Mouse (Mus musculus) 3T3-L1 (cell line): ENCODE data around the gene Gtf3c2.
"Not testable (repeated sequence)": the region's sequence is repeated elsewhere in the genome, so short reads cannot be mapped to it uniquely, and the experiment has no call there.

ENCODE experiments used
- DNase-seq: peaks from one replicate; pipeline ENCODE4 v3.0.0-alpha.2; 2015; ENCODE audit warnings: low read depth, low spot score

The Gtf3c2 gene

DNA sequence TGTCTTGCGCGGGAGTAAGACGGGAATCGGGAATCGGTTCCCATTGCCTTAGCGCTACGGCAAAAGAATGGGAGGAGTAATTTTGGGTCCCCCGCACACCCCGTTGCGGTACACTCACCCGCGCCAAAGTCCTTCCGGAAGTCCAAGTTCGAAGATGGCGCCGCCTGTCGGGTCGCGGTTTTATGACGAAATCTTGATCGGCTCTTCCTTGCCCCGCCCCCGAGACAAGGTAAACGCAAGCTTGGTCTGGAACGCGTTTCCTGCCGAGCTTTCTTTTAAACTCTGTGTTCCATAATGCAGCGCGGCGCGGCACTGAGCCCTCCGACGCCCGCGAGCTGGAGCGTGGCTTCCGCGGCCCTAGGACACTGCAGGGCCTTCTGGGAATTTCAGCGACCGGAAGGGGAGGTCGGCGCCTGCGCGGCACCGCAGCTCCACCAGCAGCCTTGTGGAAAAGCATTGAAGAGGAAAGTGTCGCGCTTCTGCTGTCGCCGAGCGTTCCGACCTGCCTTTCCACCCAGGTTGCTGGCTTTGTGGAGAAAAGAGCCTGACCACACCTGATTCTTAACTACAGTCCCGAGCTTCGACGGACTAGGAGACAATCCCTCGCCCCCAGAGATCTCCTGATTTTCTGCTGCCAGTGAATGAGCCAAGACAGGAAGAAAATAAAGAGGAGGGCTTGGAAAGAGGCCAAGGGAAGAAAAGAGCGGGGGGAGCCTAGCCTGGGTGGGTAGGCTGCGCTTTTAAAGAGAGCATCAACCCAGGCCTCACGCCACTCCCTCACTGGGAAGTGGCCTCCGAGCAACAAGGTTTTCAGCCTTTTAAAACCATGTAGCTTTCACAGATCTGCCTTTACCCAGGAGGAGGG is at the start of gene Gtf3c2, which contains the start of gene Gm29609:
Gtf3c2 (minus strand) TSS at position 379 of the 865 bp plus-strand sequence.
Gm29609 (minus strand) TSS at position 146 of the 865 bp plus-strand sequence.
- peak; percentile 97 for DNase-seq

DNA sequence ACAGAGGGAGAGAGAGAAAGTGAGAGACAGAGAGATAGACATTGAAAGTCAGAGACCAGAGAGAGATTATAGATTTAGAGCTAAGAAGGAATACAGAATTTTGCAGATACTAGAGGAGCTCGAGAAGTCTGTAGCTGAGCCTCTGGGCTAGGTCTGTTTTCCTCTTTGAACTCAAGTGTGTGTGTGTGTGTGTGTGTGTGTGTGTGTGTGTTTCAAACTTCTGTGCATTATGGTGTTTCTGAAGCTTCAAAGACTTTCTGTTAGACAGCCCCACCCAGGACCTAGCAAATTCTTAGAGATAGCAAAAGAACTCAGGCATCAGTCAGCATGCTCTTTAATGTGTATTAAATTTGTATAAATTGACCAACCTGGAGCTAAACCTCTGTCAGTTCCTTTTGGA is 46.7 kb upstream of the Gtf3c2 start:
- DNase-seq, result no peak

DNA sequence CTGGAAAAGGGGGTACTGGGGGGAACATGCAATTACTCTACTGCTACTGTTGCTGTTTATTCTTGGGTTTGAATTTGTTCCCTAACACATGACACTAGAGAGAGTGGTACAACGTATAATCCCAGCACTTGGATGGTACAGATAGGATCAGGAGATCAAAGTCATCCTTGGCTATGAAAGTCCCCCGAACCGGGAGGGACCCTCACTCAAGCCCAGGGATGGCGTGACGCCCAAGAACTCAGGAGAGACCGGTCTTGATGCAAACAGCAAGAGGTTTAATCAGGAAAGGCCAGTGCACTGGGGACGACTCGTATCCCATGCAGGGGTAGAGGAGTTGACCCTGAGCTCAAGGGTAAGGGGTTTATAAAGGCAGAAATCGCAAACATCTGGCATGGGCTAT is 42.8 kb upstream of the Gtf3c2 start:
- DNase-seq, result no peak

DNA sequence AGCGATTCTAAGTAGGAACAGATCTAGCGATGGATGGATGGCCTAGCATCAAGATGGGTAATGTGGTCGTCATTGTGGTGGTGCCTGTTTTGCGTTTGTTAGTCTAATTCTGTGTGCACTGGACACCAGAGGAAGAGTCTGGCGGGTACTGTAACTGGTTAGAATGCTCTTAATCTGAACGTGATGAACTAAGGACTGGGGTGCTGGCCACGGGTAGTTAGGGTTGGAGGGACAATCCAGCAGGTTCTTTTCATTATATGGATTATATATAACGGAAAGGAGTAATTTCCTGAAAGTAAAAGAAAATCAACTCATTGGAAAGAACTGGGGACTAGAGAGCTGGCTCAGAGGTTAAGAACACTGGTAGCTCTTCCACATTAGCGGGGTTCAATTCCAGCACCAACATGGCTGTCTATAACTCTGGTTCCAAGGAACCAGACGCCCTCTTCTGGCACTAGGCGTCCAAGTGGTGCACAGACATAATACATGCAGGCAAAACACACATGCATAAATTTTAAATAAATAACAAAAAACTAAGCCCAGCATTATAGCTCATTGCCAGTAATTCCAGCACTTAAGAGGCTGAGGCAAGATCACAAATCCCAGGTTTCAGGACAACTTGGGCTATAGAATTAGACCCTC is 41.5 kb upstream of the Gtf3c2 start:
- peak; percentile 92 for DNase-seq

DNA sequence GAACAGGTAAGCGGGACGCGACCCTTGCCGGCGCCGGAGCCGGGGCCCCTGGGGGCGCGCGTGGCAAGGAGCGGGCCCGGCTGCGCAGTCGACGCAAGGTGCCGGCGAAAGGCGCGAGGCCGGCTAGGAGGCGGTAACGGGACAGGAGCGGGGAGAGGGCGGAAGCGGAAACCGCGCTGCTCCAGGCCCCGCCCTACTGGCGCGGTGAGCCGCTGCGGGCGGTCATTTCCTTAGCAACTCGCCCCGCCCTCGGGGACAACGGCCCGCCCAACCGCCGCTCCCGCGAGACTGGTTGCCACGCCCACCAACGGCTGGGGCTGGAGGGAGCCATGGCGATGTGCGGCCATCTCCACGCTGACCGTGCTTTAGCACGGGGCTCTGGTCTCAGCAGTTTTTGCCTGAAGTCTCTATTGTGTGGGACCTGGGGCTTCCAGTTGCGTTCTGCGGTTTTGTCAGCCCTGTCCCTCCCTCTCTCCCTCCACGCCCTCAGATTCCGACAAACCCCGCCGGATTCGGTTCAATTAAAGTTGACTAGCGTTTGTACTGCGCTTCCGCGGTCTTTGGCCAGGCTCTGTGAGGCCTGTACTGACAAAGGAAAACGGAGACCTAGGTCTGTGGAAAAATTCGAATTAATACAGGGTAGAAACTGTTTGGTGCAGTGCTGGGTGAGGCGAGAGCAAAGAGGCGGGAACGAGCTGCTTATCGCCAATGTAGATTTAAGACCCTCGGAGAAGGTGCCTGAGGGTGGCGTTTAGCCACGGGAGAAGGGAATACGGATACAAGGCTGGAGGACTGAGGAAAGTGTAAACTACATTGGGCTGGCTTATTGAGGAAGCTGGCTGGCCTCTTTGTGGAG is 40.7 kb upstream of the Gtf3c2 start, which contains the start of gene Ppm1g:
Ppm1g (minus strand) TSS at position 240 of the 856 bp plus-strand sequence.
- peak; percentile 92 for DNase-seq

DNA sequence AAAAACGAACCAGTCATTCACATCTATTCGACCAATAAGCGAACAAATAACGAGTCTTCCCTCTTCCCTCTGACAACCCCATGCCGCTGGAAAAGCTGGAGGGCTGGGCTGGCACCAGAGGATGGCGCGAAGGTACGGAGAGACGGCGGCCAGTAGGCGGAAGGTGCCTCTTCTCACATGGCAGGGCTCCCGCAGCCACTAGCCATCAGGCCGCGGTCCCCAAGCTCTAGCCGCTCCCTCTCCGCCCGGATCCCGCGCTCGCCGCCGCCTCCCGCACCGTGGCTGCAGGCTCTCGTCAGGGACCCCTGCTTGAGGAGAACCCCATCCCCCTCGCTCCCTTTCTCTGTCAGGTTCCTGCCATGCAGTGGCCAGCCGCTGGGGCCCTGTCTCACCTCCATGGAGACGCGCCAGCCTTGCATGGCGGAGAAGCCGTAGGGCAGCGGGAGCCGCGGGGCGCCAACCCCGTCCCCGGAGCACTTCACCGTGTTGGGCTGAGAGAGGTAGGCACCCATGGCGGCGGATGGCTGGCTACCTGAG is 40.0 kb upstream of the Gtf3c2 start:
- peak; percentile 70 for DNase-seq

DNA sequence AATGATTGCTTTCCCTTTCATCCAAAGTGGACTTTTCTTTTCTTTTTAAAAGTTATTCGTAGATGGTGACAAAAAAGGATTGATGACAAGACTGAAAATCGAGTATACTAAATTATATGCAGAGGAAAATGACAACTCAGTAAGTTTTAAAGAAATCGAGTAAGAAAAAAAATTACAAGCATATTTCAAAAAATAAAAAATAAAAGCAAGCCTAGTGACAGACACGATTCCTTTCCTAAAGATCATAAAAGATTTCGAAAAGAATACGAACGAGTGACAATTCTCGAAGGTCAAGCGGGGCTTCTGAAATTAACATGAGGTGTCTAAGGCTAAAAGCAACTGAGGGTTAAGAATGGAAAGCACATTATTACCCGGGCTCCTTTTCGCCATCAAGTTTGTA is 39.5 kb upstream of the Gtf3c2 start:
- DNase-seq, result no peak

DNA sequence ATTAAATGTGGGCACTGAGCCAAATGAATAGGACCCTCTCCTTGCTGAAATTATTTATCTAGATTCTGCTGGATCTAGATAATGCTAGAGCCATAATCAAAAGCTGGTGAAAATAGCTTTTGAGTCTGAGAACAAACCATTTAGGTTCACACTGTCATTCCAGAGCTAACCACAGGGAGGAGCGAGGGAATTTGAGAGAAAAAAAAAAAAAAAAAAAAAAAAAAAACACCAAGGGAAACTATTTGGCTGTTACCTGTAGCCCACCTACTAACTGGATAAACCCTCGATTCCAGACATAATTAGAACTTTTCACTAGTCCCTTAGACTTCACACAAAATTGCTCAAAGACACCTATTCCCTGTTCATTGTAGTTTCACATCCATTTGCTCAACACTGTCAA is 39.1 kb upstream of the Gtf3c2 start:
- DNase-seq, result peak; percentile 77

DNA sequence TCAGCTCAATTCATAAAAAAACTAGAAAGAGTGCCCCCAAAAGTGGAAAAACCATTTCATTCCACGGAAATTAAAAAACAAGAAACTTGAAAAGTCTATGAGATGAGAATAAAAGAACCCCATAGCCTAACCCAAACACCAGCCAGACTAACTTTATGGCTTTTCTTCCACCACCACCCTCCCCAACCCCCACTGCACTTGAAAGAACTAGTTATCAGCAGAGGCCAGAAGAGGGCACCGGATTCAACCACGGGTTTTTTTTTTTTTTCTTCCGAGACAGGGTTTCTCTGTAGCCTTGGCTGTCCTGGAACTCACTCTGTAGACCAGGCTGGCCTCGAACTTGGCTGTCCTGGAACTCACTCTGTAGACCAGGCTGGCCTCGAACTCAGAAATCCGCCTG is 38.4 kb upstream of the Gtf3c2 start:
- peak; percentile 54 for DNase-seq

DNA sequence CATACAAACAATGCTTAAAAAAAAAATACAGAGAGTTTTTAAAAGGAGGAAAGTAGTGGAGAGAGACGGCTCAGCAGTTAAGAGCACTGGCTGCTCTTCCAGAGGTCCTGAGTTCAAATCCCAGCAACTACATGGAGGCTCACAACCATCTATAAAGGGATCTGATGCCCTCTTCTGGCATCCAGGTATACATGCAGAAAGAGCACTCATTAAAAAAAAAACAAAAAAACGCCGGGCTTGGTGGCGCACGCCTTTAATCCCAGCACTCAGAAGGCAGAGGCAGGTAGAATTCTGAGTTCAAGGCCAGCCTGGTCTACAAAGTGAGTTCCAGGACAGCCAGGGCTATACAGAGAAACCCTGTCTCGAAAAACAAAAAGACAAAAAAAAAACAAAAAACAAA is 36.6 kb upstream of the Gtf3c2 start:
- DNase-seq, result not testable (repeated sequence)

DNA sequence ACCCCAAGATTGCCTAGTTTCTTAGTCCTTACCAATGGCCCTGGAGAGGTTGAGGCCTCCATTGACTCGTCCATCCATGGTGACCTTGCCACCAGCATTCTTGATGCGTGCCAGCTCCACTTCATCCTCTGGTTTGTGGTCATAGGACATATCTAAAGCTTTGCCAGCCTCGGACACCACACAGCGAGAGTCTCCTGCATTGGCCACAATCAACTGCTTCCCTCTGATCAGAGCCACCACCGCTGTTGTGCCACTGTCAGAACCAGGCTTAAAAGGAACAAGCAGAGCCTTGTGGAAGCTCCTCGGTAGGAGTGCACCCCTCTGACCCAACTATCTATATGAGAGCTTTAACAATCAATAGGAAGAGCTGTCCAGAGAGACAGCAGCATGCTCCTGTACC is 24.5 kb upstream of the Gtf3c2 start:
- DNase-seq, result no peak

DNA sequence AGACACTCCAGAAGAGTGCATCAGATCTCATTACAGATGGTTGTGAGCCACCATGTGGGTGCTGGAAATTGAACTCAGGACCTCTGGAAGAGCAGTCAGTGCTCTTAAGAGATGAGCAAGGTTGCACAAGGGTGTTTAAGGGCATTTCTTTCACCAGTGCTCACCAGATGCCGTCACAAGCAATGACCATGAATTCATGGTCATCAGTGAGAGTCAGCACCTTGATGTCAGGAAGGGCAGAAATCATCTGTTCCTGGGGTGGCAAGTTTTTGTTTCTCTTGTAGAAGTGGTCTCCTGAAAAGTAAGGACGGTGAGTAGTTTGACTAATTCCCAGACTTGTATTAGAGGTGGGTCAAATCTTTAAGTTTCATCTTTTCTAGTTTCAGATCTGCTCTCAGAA is 23.9 kb upstream of the Gtf3c2 start:
- DNase-seq, result no peak

DNA sequence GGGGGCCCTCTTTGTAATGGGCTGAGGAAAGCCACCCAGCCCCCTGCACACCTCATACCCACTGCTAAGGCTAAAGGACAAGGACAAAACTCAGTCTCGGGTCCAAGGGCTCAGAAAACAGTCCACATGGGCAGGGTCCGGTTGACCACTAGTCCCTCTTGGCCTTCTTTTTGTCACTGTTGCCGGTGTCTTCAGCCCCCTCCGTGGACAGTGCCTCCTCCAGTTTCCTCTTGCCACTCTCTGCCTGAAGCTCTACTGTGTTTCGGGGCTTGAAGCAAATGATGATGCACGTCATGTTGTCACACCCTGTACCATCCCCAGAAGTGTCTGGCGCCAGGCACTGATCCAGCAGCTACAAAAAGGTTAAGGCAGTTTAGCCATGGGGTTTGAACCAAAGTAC is 23.0 kb upstream of the Gtf3c2 start:
- no peak for DNase-seq

DNA sequence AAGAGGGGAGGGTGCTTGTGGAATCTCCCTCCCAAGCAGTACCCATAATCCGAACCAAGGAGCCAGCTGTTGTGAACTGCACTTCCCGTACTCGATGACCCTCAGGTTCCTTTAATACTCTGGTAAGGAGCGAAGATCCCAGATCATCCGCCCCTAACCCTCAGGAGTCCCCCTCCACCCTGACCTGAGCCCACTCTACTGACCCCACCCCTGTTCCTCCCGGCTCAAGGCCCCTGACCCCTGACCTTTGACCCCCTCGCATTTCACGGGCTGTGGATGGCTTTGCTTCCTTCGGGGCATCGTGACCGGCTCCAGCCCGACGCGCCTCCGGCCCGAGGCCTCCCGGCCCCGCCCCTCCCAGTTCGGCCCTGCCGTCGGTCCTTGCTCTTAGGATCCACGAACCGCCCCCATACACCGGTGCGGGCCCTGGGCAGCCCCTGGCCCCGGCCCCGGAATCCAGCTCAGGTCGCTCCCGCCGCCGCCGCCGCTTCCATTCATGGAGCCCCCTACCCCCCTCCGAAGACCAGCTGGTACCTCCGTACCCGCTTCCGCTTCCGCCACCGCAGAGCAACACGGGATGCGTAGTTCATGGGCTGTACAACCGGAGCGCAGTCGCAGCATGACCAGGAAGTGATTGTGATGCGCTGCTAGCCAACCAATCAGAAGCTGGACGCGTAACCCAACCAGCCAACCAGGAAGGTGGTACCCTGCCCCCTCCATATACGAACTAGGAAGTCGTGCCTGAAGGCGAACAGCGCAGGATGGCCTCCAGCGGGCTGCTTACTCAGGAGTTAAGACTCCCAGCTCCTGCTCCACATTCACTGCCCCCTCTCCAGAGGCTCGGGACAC is 22.0 kb upstream of the Gtf3c2 start, which contains the start of gene Zfp513:
Zfp513 (minus strand) TSS at position 562 of the 849 bp plus-strand sequence.
- peak; percentile 100 for DNase-seq

DNA sequence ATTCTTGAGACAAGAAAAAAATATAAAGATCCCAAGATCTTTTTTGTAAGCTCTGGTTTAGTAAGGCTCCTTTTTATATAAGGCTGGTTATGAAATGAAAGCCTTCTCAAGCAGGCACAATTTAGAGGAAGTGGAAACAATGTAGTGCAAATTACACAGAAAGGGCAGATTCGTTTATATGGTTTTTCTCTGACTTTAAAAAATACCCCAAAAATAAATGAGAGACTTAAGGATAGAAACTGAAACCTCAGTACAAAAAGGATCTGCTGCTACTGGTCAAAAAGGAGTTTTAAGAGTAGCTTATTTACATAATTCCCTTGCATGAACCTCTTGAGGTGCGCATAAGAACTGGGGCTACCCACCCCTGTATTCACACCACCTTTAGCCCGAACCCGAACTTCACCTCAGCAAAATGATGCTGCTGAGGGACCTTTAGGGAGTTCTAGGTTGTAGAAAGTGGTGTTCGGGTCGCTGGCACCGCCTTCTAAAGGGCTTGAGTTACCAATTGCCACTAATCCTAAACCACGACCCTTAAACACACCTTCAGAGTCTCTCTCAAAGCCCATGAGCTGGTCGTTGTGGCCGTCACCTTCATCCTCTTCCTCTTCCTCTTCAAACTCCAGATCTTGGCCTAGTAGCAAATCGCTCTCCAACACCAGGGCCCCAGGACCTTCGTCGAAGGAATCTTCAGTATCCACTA is 21.2 kb upstream of the Gtf3c2 start:
- peak; percentile 54 for DNase-seq

DNA sequence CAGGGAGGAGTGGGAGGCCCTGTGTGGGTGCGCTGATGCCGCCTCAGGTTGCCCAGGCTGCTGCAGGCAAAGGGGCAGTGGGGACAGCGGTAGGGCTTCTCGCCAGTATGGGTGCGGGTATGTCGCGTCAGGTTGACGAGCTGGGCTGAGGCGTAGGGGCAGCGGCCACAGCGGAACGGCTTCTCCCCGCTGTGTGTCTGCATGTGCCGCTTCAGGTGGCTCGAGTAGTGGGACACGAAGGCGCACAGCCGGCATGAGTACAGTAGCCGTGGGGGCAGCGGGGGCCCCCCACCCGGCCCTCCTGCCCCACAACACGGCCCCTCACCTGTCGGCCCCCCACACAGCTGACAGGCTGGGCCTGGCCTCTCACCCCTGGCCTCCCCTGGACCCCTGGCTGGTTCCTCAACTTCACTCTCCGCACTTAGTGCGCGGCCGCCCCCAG is 20.4 kb upstream of the Gtf3c2 start:
- DNase-seq, result no peak

DNA sequence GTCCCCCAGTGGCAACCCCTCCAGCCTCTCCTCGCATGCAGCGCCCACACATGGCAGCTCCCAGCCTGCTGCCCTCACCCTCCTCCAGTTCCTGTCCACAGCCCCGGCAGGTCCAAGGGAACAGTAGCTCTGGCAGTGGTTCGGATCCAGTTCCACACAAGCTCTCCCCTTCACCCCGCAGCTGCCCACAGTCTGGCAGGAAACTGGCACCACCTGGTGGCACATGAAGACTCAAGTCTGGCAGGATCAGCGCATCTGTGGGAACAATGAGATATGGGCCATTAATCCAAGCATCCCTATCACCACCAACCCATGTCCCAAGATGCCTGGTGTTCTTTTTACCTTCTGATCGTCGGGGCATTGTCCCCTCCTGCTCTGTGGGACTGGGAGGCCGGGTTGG is 19.9 kb upstream of the Gtf3c2 start:
- peak; percentile 50 for DNase-seq

DNA sequence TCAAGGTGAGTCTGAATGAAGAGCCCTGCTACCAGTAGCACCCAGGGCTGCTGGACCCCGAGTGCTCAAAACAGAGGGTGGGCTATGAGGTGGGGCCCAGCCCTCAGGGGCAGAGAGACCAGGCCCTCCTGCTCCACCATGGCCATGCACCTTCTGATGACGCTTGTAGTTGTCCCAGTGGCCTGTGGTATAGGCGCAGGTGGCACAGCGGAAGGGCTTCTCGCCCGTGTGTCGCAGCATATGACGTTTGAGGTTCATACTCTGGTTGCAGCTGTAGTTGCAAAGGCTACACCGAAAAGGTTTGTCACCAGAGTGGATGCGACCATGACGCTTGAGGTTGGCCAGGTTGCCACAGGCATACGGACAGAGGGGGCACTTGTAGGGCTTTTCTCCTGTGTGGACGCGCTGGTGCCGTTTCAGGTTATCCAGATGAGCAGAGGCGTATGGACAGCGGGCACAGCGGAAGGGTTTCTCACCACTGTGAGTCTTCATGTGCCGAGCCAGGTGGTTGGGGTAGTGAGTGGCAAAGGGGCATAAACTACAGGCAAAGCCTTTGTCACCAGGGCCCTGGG is 19.5 kb upstream of the Gtf3c2 start:
- DNase-seq, result no peak

DNA sequence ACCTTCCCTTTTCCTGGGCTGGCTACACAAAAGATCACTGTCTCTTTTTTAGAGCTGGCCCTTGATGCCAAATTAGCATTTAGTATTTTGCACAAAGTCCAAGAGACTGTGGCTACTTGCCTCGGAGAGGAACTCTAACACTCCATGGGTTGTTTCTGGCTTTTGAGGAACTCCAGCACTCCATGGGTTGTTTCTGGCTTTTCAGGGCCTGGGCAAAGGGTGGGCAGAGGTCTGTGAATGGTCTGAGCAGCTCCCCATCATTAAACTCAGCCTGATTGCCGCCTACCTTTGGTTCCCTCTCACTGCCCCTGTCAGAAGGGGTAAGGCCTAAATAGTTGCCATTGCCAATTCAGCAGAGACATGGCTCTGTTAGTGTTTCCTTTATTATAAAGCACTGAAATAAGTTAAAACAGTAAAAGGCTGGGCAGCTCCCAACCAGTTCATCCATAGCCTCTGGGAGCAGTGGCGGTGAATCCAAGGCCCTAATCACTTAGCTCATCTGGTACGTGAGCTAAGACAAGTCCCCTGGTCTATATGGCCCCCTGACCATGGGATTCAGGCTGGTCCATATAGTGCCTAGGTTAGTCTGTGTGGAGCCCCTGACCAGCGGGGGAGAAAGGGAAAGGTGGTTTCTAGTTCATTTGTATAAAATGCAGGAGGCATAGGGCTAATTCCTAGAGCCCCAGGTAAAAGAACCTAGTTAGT is 18.8 kb upstream of the Gtf3c2 start:
- no peak for DNase-seq
